Mouse (Mus musculus): ENCODE results near the gene Rmnd1. TPM values are rescaled to one million over a fixed set of nuclear protein-coding genes. Genes with fewer than 3 reads are reported as not detected.
A peak's percentile ranks its signal among the peaks of the same experiment; 100 is the strongest.

Gene Rmnd1
- polyA plus RNA-seq (2012; rRNA removed) = 109 and 118 TPM in 2 replicates

GRCm38 (mm10) chr10:4432123-4432931, at the start of gene Rmnd1, which contains the start of gene Armt1:
Gene Rmnd1, minus strand, starts transcription at chr10:4432388.
Gene Armt1, plus strand, starts transcription at chr10:4432467.
- TF ChIP-seq POLR2A (IDR thresholded peaks at IDR 0.05; ENCODE audit: extremely low read depth, insufficient read depth, low read length) = peak; percentile 85
- TF ChIP-seq CTCF (IDR thresholded peaks at IDR 0.05; ENCODE audit: extremely low read depth, insufficient read depth, low read length) = no peak
- H3K4me1 ChIP-seq (ENCODE audit: control insufficient read depth, insufficient read depth, low read length) = peaks cover 9% of the 10 kb centered on the region
- H3K27ac ChIP-seq (ENCODE audit: insufficient read depth, low read length) = peak within 1 kb of the TSS; percentile 89
- peak within 1 kb of the TSS; percentile 82 for H3K4me3 ChIP-seq (ENCODE audit: insufficient read depth, low read length)

- Histone ChIP-seq H3K4me1 (ENCODE audit: control insufficient read depth, insufficient read depth, low read length) (no peaks in the 10 kb centered on the region), H3K27ac (ENCODE audit: insufficient read depth, low read length) (no peak overlapping the region)
- no peak for TF ChIP-seq POLR2A (IDR thresholded peaks at IDR 0.05; ENCODE audit: extremely low read depth, insufficient read depth, low read length)
- no peak for TF ChIP-seq CTCF (IDR thresholded peaks at IDR 0.05; ENCODE audit: extremely low read depth, insufficient read depth, low read length)
Observed at GRCm38 (mm10) chr10:4481695-4482094, 49.5 kb upstream of the Rmnd1 start.

GRCm38 (mm10) chr10:4480929-4481328, 48.7 kb upstream of the Rmnd1 start:
- TF ChIP-seq CTCF (IDR thresholded peaks at IDR 0.05; ENCODE audit: extremely low read depth, insufficient read depth, low read length) = no peak
- no peak for TF ChIP-seq POLR2A (IDR thresholded peaks at IDR 0.05; ENCODE audit: extremely low read depth, insufficient read depth, low read length)
- H3K4me3 ChIP-seq (ENCODE audit: insufficient read depth, low read length) = no peak overlapping the region
- no peak overlapping the region for H3K27ac ChIP-seq (ENCODE audit: insufficient read depth, low read length)
- no peaks in the 10 kb centered on the region for H3K4me1 ChIP-seq (ENCODE audit: control insufficient read depth, insufficient read depth, low read length)

More at GRCm38 (mm10) chr10:4481695-4482094, 49.5 kb upstream of the Rmnd1 start:
- no peak overlapping the region for H3K4me3 ChIP-seq (ENCODE audit: insufficient read depth, low read length)

GRCm38 (mm10) chr10:4476604-4477003, 44.4 kb upstream of the Rmnd1 start:
- Histone ChIP-seq H3K27ac (ENCODE audit: insufficient read depth, low read length) (no peak overlapping the region), H3K4me1 (ENCODE audit: control insufficient read depth, insufficient read depth, low read length) (no peaks in the 10 kb centered on the region; the same call in 1 of the 2 replicates), H3K4me3 (ENCODE audit: insufficient read depth, low read length) (no peak overlapping the region)
- TF ChIP-seq POLR2A (IDR thresholded peaks at IDR 0.05; ENCODE audit: extremely low read depth, insufficient read depth, low read length) (no peak), CTCF (IDR thresholded peaks at IDR 0.05; ENCODE audit: extremely low read depth, insufficient read depth, low read length) (no peak)

- Histone ChIP-seq H3K27ac (ENCODE audit: insufficient read depth, low read length) (no peak overlapping the region), H3K4me3 (ENCODE audit: insufficient read depth, low read length) (no peak overlapping the region), H3K4me1 (ENCODE audit: control insufficient read depth, insufficient read depth, low read length) (no peaks in the 10 kb centered on the region; the same call in 1 of the 2 replicates)
- TF ChIP-seq POLR2A (IDR thresholded peaks at IDR 0.05; ENCODE audit: extremely low read depth, insufficient read depth, low read length) (no peak), CTCF (IDR thresholded peaks at IDR 0.05; ENCODE audit: extremely low read depth, insufficient read depth, low read length) (no peak)
Observed at GRCm38 (mm10) chr10:4475431-4475830, 43.2 kb upstream of the Rmnd1 start.

GRCm38 (mm10) chr10:4473591-4473993, 41.4 kb upstream of the Rmnd1 start:
- no peak overlapping the region for H3K4me3 ChIP-seq (ENCODE audit: insufficient read depth, low read length)
- no peaks in the 10 kb centered on the region; the same call in 1 of the 2 replicates for H3K4me1 ChIP-seq (ENCODE audit: control insufficient read depth, insufficient read depth, low read length)
- TF ChIP-seq POLR2A (IDR thresholded peaks at IDR 0.05; ENCODE audit: extremely low read depth, insufficient read depth, low read length) = no peak
- TF ChIP-seq CTCF (IDR thresholded peaks at IDR 0.05; ENCODE audit: extremely low read depth, insufficient read depth, low read length) = no peak
- H3K27ac ChIP-seq (ENCODE audit: insufficient read depth, low read length) = no peak overlapping the region

- TF ChIP-seq POLR2A (IDR thresholded peaks at IDR 0.05; ENCODE audit: extremely low read depth, insufficient read depth, low read length) (no peak), CTCF (IDR thresholded peaks at IDR 0.05; ENCODE audit: extremely low read depth, insufficient read depth, low read length) (no peak)
- H3K4me1 ChIP-seq (ENCODE audit: control insufficient read depth, insufficient read depth, low read length) = no peaks in the 10 kb centered on the region; the same call in 1 of the 2 replicates
- H3K27ac ChIP-seq (ENCODE audit: insufficient read depth, low read length) = no peak overlapping the region
- no peak overlapping the region for H3K4me3 ChIP-seq (ENCODE audit: insufficient read depth, low read length)
Observed at GRCm38 (mm10) chr10:4469406-4469805, 37.2 kb upstream of the Rmnd1 start.

GRCm38 (mm10) chr10:4465799-4466198, 33.6 kb upstream of the Rmnd1 start:
- Histone ChIP-seq H3K27ac (ENCODE audit: insufficient read depth, low read length) (no peak overlapping the region), H3K4me3 (ENCODE audit: insufficient read depth, low read length) (no peak overlapping the region), H3K4me1 (ENCODE audit: control insufficient read depth, insufficient read depth, low read length) (no peaks in the 10 kb centered on the region)
- no peak for TF ChIP-seq CTCF (IDR thresholded peaks at IDR 0.05; ENCODE audit: extremely low read depth, insufficient read depth, low read length)
- no peak for TF ChIP-seq POLR2A (IDR thresholded peaks at IDR 0.05; ENCODE audit: extremely low read depth, insufficient read depth, low read length)

GRCm38 (mm10) chr10:4460201-4460600, 28.0 kb upstream of the Rmnd1 start:
- TF ChIP-seq CTCF (IDR thresholded peaks at IDR 0.05; ENCODE audit: extremely low read depth, insufficient read depth, low read length) (no peak), POLR2A (IDR thresholded peaks at IDR 0.05; ENCODE audit: extremely low read depth, insufficient read depth, low read length) (no peak)
- Histone ChIP-seq H3K4me1 (ENCODE audit: control insufficient read depth, insufficient read depth, low read length) (no peaks in the 10 kb centered on the region), H3K27ac (ENCODE audit: insufficient read depth, low read length) (no peak overlapping the region), H3K4me3 (ENCODE audit: insufficient read depth, low read length) (no peak overlapping the region)

GRCm38 (mm10) chr10:4456409-4456808, 24.2 kb upstream of the Rmnd1 start:
- no peak overlapping the region for H3K27ac ChIP-seq (ENCODE audit: insufficient read depth, low read length)
- no peaks in the 10 kb centered on the region for H3K4me1 ChIP-seq (ENCODE audit: control insufficient read depth, insufficient read depth, low read length)
- no peak for TF ChIP-seq CTCF (IDR thresholded peaks at IDR 0.05; ENCODE audit: extremely low read depth, insufficient read depth, low read length)
- TF ChIP-seq POLR2A (IDR thresholded peaks at IDR 0.05; ENCODE audit: extremely low read depth, insufficient read depth, low read length) = no peak
- H3K4me3 ChIP-seq (ENCODE audit: insufficient read depth, low read length) = no peak overlapping the region
